Mouse (Mus musculus): Measurements from ENCODE around the gene Neurl4.
"Not testable (repeated sequence)": the region's sequence is repeated elsewhere in the genome, so short reads cannot be mapped to it uniquely, and the experiment has no call there.

The Neurl4 gene

GRCm38 (mm10) chr11:69914372-69914764 is 13.5 kb downstream of the Neurl4 start:
- peak; percentile 51 for DNase-seq

GRCm38 (mm10) chr11:69914917-69915430 is 14.1 kb downstream of the Neurl4 start:
- peak; percentile 12 for DNase-seq

GRCm38 (mm10) chr11:69915667-69916627 is 15.1 kb downstream of the Neurl4 start:
- DNase-seq = peak; percentile 88

GRCm38 (mm10) chr11:69916652-69917378 is 15.9 kb downstream of the Neurl4 start:
- DNase-seq = peak; percentile 58

- DNase-seq = no peak
Observed at GRCm38 (mm10) chr11:69917379-69917948, 16.6 kb downstream of the Neurl4 start.

- DNase-seq = no peak
Observed at GRCm38 (mm10) chr11:69918118-69918517, 17.2 kb downstream of the Neurl4 start.

GRCm38 (mm10) chr11:69919053-69919452 is 18.2 kb downstream of the Neurl4 start:
- no peak for DNase-seq

- DNase-seq = peak; percentile 96
Observed at GRCm38 (mm10) chr11:69919661-69920265, 18.9 kb downstream of the Neurl4 start.

GRCm38 (mm10) chr11:69920266-69921031 is 19.6 kb downstream of the Neurl4 start:
- DNase-seq = peak; percentile 66

- DNase-seq = peak; percentile 100
Observed at GRCm38 (mm10) chr11:69921114-69922011, 20.5 kb downstream of the Neurl4 start, which contains the start of gene Eif5a. TSS of gene Eif5a (minus strand) at chr11:69921958.

GRCm38 (mm10) chr11:69922012-69922756 is 21.3 kb downstream of the Neurl4 start:
- no peak for DNase-seq

- no peak for DNase-seq
Observed at GRCm38 (mm10) chr11:69922796-69923195, 21.9 kb downstream of the Neurl4 start.

- DNase-seq = no peak
Observed at GRCm38 (mm10) chr11:69927501-69927900, 26.6 kb downstream of the Neurl4 start.

GRCm38 (mm10) chr11:69929712-69930111 is 28.8 kb downstream of the Neurl4 start:
- DNase-seq = no peak

GRCm38 (mm10) chr11:69930176-69930575 is 29.3 kb downstream of the Neurl4 start:
- DNase-seq = not testable (repeated sequence)

- DNase-seq = no peak
Observed at GRCm38 (mm10) chr11:69930967-69931537, 30.2 kb downstream of the Neurl4 start.

GRCm38 (mm10) chr11:69931769-69932168 is 30.9 kb downstream of the Neurl4 start:
- DNase-seq = no peak

- DNase-seq = no peak
Observed at GRCm38 (mm10) chr11:69932254-69932653, 31.4 kb downstream of the Neurl4 start.

GRCm38 (mm10) chr11:69933066-69933465 is 32.2 kb downstream of the Neurl4 start:
- no peak for DNase-seq

GRCm38 (mm10) chr11:69934169-69934568 is 33.3 kb downstream of the Neurl4 start:
- DNase-seq = peak; percentile 96

Data from liver (tissue).